Mouse (Mus musculus): ENCODE data around the gene Gba2. TPM values are rescaled to one million over a fixed set of nuclear protein-coding genes. Genes with fewer than 3 reads are reported as not detected.
"Not testable (repeated sequence)": the region's sequence is repeated elsewhere in the genome, so short reads cannot be mapped to it uniquely, and the experiment has no call there.

Gene Gba2
- polyA plus RNA-seq, 1 experiment from 2014 or later = 16.7 TPM

GRCm38 (mm10) chr4:43596597-43596996, 17.9 kb upstream of the Gba2 start:
- not testable (repeated sequence) for H3K9ac ChIP-seq; H3K27me3 ChIP-seq; H3K36me3 ChIP-seq (replicated peaks); H3K4me3 ChIP-seq (replicated peaks); H3K9me3 ChIP-seq (replicated peaks); H3K4me2 ChIP-seq; ATAC-seq (ENCODE audit: insufficient read depth)
- Histone ChIP-seq H3K4me1 (replicated peaks) (peaks cover 55% of the 10 kb centered on the region), H3K27ac (replicated peaks) (peak overlapping the region; percentile 45; the same call in 1 of the 2 replicates)
- 77% methylated on average over 2 of the region's 2 CpGs for WGBS (ENCODE audit: insufficient replicate concordance)

GRCm38 (mm10) chr4:43593453-43593852, 14.8 kb upstream of the Gba2 start:
- no peaks in the 10 kb centered on the region for H3K9me3 ChIP-seq (replicated peaks)
- H3K27me3 ChIP-seq = no peaks in the 10 kb centered on the region
- no peak overlapping the region for H3K4me3 ChIP-seq (replicated peaks)
- no peak for ATAC-seq (ENCODE audit: insufficient read depth)
- H3K4me2 ChIP-seq = no peak overlapping the region
- no peak overlapping the region for H3K9ac ChIP-seq
- peaks cover 41% of the 10 kb centered on the region for H3K4me1 ChIP-seq (replicated peaks)
- no peak overlapping the region for H3K27ac ChIP-seq (replicated peaks)
- H3K36me3 ChIP-seq (replicated peaks) = no peaks in the 10 kb centered on the region
- 59% methylated on average over 3 of the region's 3 CpGs for WGBS (ENCODE audit: insufficient replicate concordance)

GRCm38 (mm10) chr4:43591961-43592360, 13.3 kb upstream of the Gba2 start:
- Histone ChIP-seq H3K36me3 (replicated peaks) (no peaks in the 10 kb centered on the region), H3K4me1 (replicated peaks) (peaks cover 39% of the 10 kb centered on the region), H3K27me3 (no peaks in the 10 kb centered on the region), H3K9ac (no peak overlapping the region), H3K27ac (replicated peaks) (no peak overlapping the region), H3K4me2 (no peak overlapping the region), H3K9me3 (replicated peaks) (no peaks in the 10 kb centered on the region), H3K4me3 (replicated peaks) (no peak overlapping the region)
- ATAC-seq (ENCODE audit: insufficient read depth) = no peak
- 62% methylated on average over 3 of the region's 3 CpGs for WGBS (ENCODE audit: insufficient replicate concordance)

GRCm38 (mm10) chr4:43591543-43591942, 12.9 kb upstream of the Gba2 start:
- no peaks in the 10 kb centered on the region for H3K27me3 ChIP-seq
- no peak for ATAC-seq (ENCODE audit: insufficient read depth)
- no peak overlapping the region for H3K4me2 ChIP-seq
- H3K27ac ChIP-seq (replicated peaks) = no peak overlapping the region
- no peaks in the 10 kb centered on the region for H3K9me3 ChIP-seq (replicated peaks)
- no peaks in the 10 kb centered on the region for H3K36me3 ChIP-seq (replicated peaks)
- WGBS (ENCODE audit: insufficient replicate concordance) = 28% methylated on average over 5 of the region's 5 CpGs
- H3K4me3 ChIP-seq (replicated peaks) = no peak overlapping the region
- H3K4me1 ChIP-seq (replicated peaks) = peaks cover 39% of the 10 kb centered on the region
- H3K9ac ChIP-seq = no peak overlapping the region

- WGBS (ENCODE audit: insufficient replicate concordance) = 13% methylated on average over 7 of the region's 7 CpGs
- Histone ChIP-seq H3K9me3 (replicated peaks) (no peaks in the 10 kb centered on the region), H3K27ac (replicated peaks) (no peak overlapping the region), H3K4me1 (replicated peaks) (peaks cover 35% of the 10 kb centered on the region), H3K9ac (no peak overlapping the region), H3K4me2 (peak overlapping the region; percentile 21; the same call in 1 of the 2 replicates), H3K27me3 (0 out of 2 replicates have a peak, but pooled peaks cover 3% of the 10 kb centered on the region), H3K4me3 (replicated peaks) (no peak overlapping the region), H3K36me3 (replicated peaks) (peaks cover 22% of the 10 kb centered on the region)
- peak; percentile 33; the same call in 1 of the 2 replicates for ATAC-seq (ENCODE audit: insufficient read depth)
Measured at GRCm38 (mm10) chr4:43587681-43588080, 9.0 kb upstream of the Gba2 start.

- H3K4me2 ChIP-seq = no peak overlapping the region
- H3K36me3 ChIP-seq (replicated peaks) = peaks cover 35% of the 10 kb centered on the region
- WGBS (ENCODE audit: insufficient replicate concordance) = 72% methylated on average over 8 of the region's 8 CpGs
- 0 out of 2 replicates have a peak, but pooled peaks cover 3% of the 10 kb centered on the region for H3K27me3 ChIP-seq
- H3K4me1 ChIP-seq (replicated peaks) = peaks cover 34% of the 10 kb centered on the region
- H3K9ac ChIP-seq = no peak overlapping the region
- ATAC-seq (ENCODE audit: insufficient read depth) = no peak
- H3K9me3 ChIP-seq (replicated peaks) = no peaks in the 10 kb centered on the region
- no peak overlapping the region for H3K4me3 ChIP-seq (replicated peaks)
- H3K27ac ChIP-seq (replicated peaks) = no peak overlapping the region
Measured at GRCm38 (mm10) chr4:43586411-43586810, 7.7 kb upstream of the Gba2 start.

- no peak for ATAC-seq (ENCODE audit: insufficient read depth)
- Histone ChIP-seq H3K27ac (replicated peaks) (no peak overlapping the region), H3K4me3 (replicated peaks) (no peak overlapping the region), H3K4me2 (no peak overlapping the region), H3K9me3 (replicated peaks) (no peaks in the 10 kb centered on the region), H3K9ac (no peak overlapping the region), H3K4me1 (replicated peaks) (peaks cover 29% of the 10 kb centered on the region), H3K27me3 (0 out of 2 replicates have a peak, but pooled peaks cover 3% of the 10 kb centered on the region), H3K36me3 (replicated peaks) (peaks cover 42% of the 10 kb centered on the region)
- 72% methylated on average over 10 of the region's 10 CpGs for WGBS (ENCODE audit: insufficient replicate concordance)
Measured at GRCm38 (mm10) chr4:43585682-43586081, 7.0 kb upstream of the Gba2 start.

- peaks cover 33% of the 10 kb centered on the region for H3K4me1 ChIP-seq (replicated peaks)
- H3K27ac ChIP-seq (replicated peaks) = no peak within 1 kb of the TSS
- 0 out of 2 replicates have a peak, but pooled peaks cover 3% of the 10 kb centered on the region for H3K27me3 ChIP-seq
- 74% methylated on average over 12 of the region's 12 CpGs for WGBS (ENCODE audit: insufficient replicate concordance)
- no peaks in the 10 kb centered on the region for H3K9me3 ChIP-seq (replicated peaks)
- no peak within 1 kb of the TSS for H3K9ac ChIP-seq
- no peak for ATAC-seq (ENCODE audit: insufficient read depth)
- H3K36me3 ChIP-seq (replicated peaks) = peaks cover 47% of the 10 kb centered on the region
- no peak within 1 kb of the TSS for H3K4me3 ChIP-seq (replicated peaks)
- no peak within 1 kb of the TSS for H3K4me2 ChIP-seq
Measured at GRCm38 (mm10) chr4:43584444-43585416, 6.1 kb upstream of the Gba2 start, which contains the start of gene Msmp. Msmp (minus strand) TSS chr4:43584494.

- Histone ChIP-seq H3K27ac (replicated peaks) (no peak overlapping the region), H3K4me2 (no peak overlapping the region), H3K9ac (no peak overlapping the region), H3K36me3 (replicated peaks) (peaks cover 47% of the 10 kb centered on the region), H3K27me3 (0 out of 2 replicates have a peak, but pooled peaks cover 3% of the 10 kb centered on the region), H3K4me3 (replicated peaks) (no peak overlapping the region), H3K9me3 (replicated peaks) (no peaks in the 10 kb centered on the region), H3K4me1 (replicated peaks) (peaks cover 36% of the 10 kb centered on the region)
- WGBS (ENCODE audit: insufficient replicate concordance) = 73% methylated on average over 7 of the region's 7 CpGs
- ATAC-seq (ENCODE audit: insufficient read depth) = no peak
Measured at GRCm38 (mm10) chr4:43583421-43583820, 4.7 kb upstream of the Gba2 start.

- 70% methylated on average over 5 of the region's 5 CpGs for WGBS (ENCODE audit: insufficient replicate concordance)
- no peak for ATAC-seq (ENCODE audit: insufficient read depth)
- H3K27me3 ChIP-seq = 0 out of 2 replicates have a peak, but pooled peaks cover 3% of the 10 kb centered on the region
- no peaks in the 10 kb centered on the region for H3K9me3 ChIP-seq (replicated peaks)
- H3K4me1 ChIP-seq (replicated peaks) = peaks cover 35% of the 10 kb centered on the region
- H3K27ac ChIP-seq (replicated peaks) = no peak overlapping the region
- peaks cover 47% of the 10 kb centered on the region for H3K36me3 ChIP-seq (replicated peaks)
- H3K4me3 ChIP-seq (replicated peaks) = no peak overlapping the region
- no peak overlapping the region for H3K9ac ChIP-seq
- H3K4me2 ChIP-seq = no peak overlapping the region
Measured at GRCm38 (mm10) chr4:43582241-43582640, 3.6 kb upstream of the Gba2 start.

- H3K9ac ChIP-seq = no peak overlapping the region
- peaks cover 47% of the 10 kb centered on the region for H3K36me3 ChIP-seq (replicated peaks)
- H3K4me2 ChIP-seq = no peak overlapping the region
- no peak overlapping the region for H3K4me3 ChIP-seq (replicated peaks)
- 0 out of 2 replicates have a peak, but pooled peaks cover 2% of the 10 kb centered on the region for H3K27me3 ChIP-seq
- no peaks in the 10 kb centered on the region for H3K9me3 ChIP-seq (replicated peaks)
- no peak overlapping the region for H3K27ac ChIP-seq (replicated peaks)
- ATAC-seq (ENCODE audit: insufficient read depth) = no peak
- peaks cover 37% of the 10 kb centered on the region for H3K4me1 ChIP-seq (replicated peaks)
- WGBS (ENCODE audit: insufficient replicate concordance) = 95% methylated on average over 12 of the region's 12 CpGs
Measured at GRCm38 (mm10) chr4:43581381-43581780, 2.7 kb upstream of the Gba2 start.
